Comparison of ENCODE assay signal across 18 mouse cellular contexts in the genomic region with DNA sequence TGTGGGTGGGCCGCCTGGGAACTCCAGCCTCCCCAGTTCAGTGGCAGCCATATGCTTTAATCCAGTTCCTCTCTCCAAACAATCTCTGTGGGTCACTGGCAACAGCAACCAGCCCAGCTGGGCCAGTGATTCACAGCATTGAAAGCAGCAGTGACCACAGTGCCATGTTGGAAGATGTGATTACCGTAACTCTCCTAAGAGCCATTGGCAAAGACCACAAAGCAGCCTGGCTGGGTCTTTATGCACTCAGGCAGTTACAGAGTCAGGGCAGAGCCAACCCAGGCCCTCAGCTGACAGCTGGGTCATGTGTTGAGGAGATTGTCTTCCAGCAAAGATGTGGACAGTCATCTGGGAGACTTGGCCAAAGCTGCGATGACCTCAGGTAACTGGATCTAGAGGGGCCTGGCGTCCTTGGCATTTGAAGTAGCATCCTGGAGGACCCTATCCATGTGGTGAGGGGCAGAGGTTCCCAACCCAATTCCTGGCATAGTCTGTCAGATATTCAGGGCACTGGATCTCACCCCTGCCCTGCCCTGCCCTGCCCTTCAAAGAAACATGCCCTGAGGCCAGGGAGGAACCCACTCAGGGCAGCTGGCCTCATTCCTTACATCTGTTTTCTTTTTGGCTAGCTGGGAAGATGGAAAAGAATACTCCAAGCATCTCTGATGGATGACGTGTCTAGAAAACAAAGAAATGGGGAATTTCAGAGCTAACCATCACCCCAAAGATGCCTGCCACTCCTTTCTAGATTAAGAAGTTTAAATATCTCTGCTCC.
DNase-seq lines count a peak whose midpoint lies in the region; ATAC-seq lines count a peak whose summit lies in the region.
"Had no signal": no experiment of that assay in that cellular context is flagged by ENCODE, and none has a peak within 500 bp of the region (broad histone marks: within the 10 kb centered on the region; RNA-seq: fewer than 3 reads in every experiment).

No protein-coding gene starts in this region.

- DNase-seq in gastrocnemius, adult 18-20 months (ENCODE audit: low spot score) = peak; percentile 26
- DNase-seq in gastrocnemius, postnatal 4 days (ENCODE audit: low spot score in 2 of 2) = no peak
- DNase-seq in heart, postnatal 25 days (ENCODE audit: low spot score) = peak; percentile 20
- DNase-seq in heart, adult 9 months (ENCODE audit: low spot score in 2 of 2) = no peak
- peak; percentile 77 for DNase-seq in 3T3-L1 (ENCODE audit: low read depth, low spot score)
- peak; percentile 84 for DNase-seq in fibroblast of lung, adult 2 months (ENCODE audit: low read depth)
- DNase-seq: adrenal gland, adult 2 months; adrenal gland, postnatal 25 days; B cell, adult 2 months; cerebellum, adult 18-20 months; cerebellum, postnatal 36 days; forebrain, postnatal 0 days; heart, adult 11 months; heart, postnatal 36 days; kidney, adult 2 months had no signal

- ATAC-seq in CD4-positive, CD25-positive, alpha-beta regulatory T cell, adult 4 months = no peak
- ATAC-seq: forebrain, embryonic 13.5 days; forebrain, postnatal 0 days; intestine, embryonic 16.5 days had no signal

- intact Hi-C loops in heart, postnatal 25 days (cut with DNase I) = no loop called here

Comparison
In these comparisons a context has a peak if more than half of its experiments do, and no peak if none do; other contexts are left out.
1. DNase-seq: peak in gastrocnemius, adult 18-20 months (single experiment), heart, postnatal 25 days (single experiment), 3T3-L1 (single experiment) and fibroblast of lung, adult 2 months (single experiment); none in gastrocnemius, postnatal 4 days (0 of 2) and heart, adult 9 months (0 of 2).